Mouse (Mus musculus): ENCODE measurements around the gene Pmpca.

DNA sequence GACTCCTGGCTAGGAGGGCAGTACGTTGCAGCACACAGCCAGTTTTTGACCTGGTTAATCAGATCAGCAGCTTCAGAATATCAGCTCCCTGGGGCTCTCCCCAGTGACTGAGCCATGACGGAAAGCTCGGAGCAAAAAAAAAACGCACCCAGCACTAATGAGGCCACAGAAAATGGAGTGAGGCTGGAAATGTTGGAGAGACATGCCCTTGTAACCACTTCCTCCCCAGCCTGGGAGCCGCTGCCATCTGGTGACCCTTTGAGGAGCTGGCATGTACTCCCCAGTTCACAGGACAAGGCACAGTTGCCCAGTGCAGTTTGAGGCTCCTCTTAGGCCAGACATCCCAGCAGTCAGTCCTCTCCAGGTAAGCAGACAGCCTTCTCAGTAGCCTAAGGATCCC is 21.0 kb downstream of the Pmpca start:
- TF ChIP-seq TAL1 (IDR thresholded peaks at IDR 0.05; ENCODE audit: low read length) (no peak), GATA1 (IDR thresholded peaks at IDR 0.05; ENCODE audit: low read length) (no peak)

Measured in erythroblast, embryonic 14.5 days (primary cell).